Mouse (Mus musculus) bone marrow, adult 2 months (tissue): ENCODE measurements around the gene Thtpa. TPM values are rescaled to one million over a fixed set of nuclear protein-coding genes. Genes with fewer than 3 reads are reported as not detected.

Source experiments
- H3K27ac ChIP-seq: fragments of 200-500 bp; 2 replicates; pipeline ENCODE4 v1.5.1; 2012; ENCODE audit warnings: low read depth, mild to moderate bottlenecking, control low read depth, inconsistent platforms, low read length; ENCODE audit not compliant: control insufficient read depth, poor library complexity, insufficient read depth
- H3K4me1 ChIP-seq: fragments of 200-500 bp; 2 replicates; pipeline ENCODE4 v1.6.1; 2011; ENCODE audit warnings: low read length; ENCODE audit not compliant: control insufficient read depth, insufficient read depth
- H3K4me3 ChIP-seq: fragments of 200-500 bp; replicated peaks from 2 replicates; pipeline ENCODE3; 2011; ENCODE audit warnings: mild to moderate bottlenecking, low read depth, low read length, control low read depth; ENCODE audit not compliant: control insufficient read depth
- CTCF ChIP-seq: fragments of 200-500 bp; IDR thresholded peaks from 2 replicates; pipeline ENCODE4 v1.5.1; 2011; ENCODE audit warnings: low read length, control low read depth; ENCODE audit not compliant: control insufficient read depth, insufficient read depth
- POLR2A ChIP-seq: fragments of 200-500 bp; IDR thresholded peaks from 2 replicates; pipeline ENCODE4 v1.6.1; 2011; ENCODE audit warnings: low read depth, mild to moderate bottlenecking, control low read depth, low read length, borderline replicate concordance; ENCODE audit not compliant: control insufficient read depth
- WGBS: fragments of 180-500 bp; shearing (Covaris S2); methylation state at CpG from one replicate; pipeline ENCODE4 v1.1.7; 2018; 5-methylcytosine and 5-hydroxymethylcytosine counted together
- polyA plus RNA-seq: library from polyadenylated mRNA; stranded (reverse); fragments of >200 nt; gene quantifications from 2 replicates; pipeline ENCODE4 v1.2.4, GENCODE M21; 2011; ENCODE audit warnings: low replicate concordance; ENCODE audit not compliant: missing spikeins, insufficient read depth, insufficient read length

Thtpa gene
- polyA plus RNA-seq, 1 experiment, result 6.5 TPM

DNA sequence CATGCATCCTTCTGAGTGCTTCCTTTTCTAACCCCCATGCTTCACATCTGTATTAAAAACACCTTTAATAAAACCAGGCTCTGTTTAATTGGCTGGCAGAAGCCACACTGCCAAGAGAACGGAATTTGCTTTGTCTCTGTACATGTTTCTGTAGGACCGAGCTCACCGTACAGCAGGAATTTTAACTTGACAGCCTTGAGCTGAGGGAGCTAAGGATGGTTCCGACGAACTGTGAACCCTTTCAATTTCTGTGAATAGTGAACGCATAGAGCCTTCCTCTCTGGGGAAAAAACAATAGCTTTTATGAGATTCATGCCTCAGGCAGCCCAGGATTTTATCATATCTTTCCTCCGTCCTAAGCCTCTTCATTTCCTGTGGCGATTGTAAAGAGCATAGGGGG, 27.8 kb downstream of the Thtpa start:
- no peaks in the 10 kb centered on the region for H3K4me1 ChIP-seq
- TF ChIP-seq CTCF, result no peak
- TF ChIP-seq POLR2A, result no peak
- no peak overlapping the region for H3K4me3 ChIP-seq
- 31% methylated on average over 8 of the region's 8 CpGs for WGBS
- H3K27ac ChIP-seq, result no peak overlapping the region

DNA sequence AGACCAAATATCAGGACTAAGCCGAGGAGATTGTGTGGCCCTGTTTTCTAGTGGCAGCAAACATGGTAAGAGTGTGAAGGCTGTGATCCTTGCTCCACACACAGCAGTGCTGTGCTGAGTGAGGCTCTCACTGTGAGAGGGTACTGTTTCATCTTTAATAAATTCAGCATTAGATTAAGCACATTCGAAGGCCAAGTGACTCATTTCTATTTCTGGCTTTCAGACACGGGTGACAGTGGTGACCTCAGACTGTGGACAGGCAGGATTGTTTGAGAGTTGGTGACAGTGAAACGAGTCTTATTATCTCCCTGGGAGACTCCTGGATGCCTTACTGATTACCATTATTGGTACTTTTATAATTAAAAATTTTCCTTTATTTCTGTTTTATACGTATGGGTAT, 31.1 kb downstream of the Thtpa start:
- 69% methylated on average over 5 of the region's 5 CpGs for WGBS
- TF ChIP-seq CTCF, result no peak
- TF ChIP-seq POLR2A, result no peak
- Histone ChIP-seq H3K27ac (no peak overlapping the region), H3K4me3 (no peak overlapping the region), H3K4me1 (no peaks in the 10 kb centered on the region)

DNA sequence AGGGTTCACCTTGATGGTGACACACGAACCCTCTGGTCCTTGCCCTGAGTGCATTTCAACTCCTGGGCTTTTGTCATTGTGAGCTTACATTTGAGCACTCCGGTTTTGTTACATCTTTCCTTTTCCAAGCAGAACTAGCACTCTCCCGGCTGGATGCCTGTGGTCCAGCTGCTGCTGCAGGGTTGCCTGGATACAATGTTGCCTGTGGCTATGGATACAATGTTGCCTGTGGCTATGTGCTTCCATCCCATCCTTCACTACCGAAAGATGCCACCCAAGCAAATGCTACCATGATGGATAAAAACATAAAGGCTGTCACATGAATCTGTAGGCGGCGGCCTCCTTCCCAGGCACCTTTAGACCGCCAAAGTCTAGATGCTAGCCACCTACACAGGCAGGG, 31.9 kb downstream of the Thtpa start:
- TF ChIP-seq POLR2A (no peak), CTCF (no peak)
- no peaks in the 10 kb centered on the region for H3K4me1 ChIP-seq
- WGBS, result 80% methylated on average over 7 of the region's 7 CpGs

DNA sequence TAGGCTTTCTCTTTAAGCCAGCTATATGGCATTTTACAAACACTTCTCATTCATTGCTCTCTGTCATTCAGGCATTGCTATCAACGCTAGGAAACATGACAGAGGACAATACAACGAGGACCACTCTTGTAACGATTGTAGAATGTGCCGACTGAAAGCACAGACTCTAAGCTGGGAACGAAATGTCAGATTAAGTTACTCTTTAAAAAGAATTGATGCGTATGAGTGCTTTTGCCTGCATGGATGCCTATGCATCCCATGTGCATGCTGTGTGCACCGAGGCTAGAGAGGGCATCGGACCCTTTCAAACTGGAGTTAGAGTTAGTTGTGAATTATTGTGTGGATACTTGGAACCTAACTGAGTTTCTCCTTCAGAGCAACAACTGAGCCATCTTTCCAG, 41.1 kb downstream of the Thtpa start:
- no peak for TF ChIP-seq CTCF
- no peak for TF ChIP-seq POLR2A
- H3K4me1 ChIP-seq, result no peaks in the 10 kb centered on the region
- H3K4me3 ChIP-seq, result no peak overlapping the region
- WGBS, result 85% methylated on average over 8 of the region's 8 CpGs
- H3K27ac ChIP-seq, result no peak overlapping the region

More for the DNA sequence above, 31.9 kb downstream of the Thtpa start:
- Histone ChIP-seq H3K4me3 (no peak overlapping the region), H3K27ac (no peak overlapping the region)

DNA sequence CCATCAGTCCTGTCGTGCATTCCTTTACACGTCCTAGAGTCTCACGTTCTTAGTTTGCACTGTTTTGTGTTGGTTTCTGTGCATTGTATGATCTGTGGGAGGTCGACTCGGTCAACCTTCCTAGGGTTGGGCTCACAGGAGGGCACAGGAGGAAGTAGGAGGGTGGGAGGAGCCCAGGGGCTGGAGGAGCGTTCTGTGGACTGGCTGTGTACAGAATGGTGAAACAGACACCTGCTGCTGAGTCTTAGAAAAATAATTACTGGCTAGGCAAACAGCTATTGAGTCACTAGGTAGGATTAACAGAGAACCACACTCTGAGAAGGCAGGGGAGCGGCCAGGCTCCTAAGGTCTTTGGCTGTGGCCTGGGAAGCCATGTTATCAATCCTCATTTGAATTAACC, 44.7 kb downstream of the Thtpa start:
- Histone ChIP-seq H3K4me1 (no peaks in the 10 kb centered on the region), H3K4me3 (no peak overlapping the region), H3K27ac (no peak overlapping the region)
- WGBS, result 32% methylated on average over 7 of the region's 7 CpGs
- no peak for TF ChIP-seq CTCF
- TF ChIP-seq POLR2A, result no peak

DNA sequence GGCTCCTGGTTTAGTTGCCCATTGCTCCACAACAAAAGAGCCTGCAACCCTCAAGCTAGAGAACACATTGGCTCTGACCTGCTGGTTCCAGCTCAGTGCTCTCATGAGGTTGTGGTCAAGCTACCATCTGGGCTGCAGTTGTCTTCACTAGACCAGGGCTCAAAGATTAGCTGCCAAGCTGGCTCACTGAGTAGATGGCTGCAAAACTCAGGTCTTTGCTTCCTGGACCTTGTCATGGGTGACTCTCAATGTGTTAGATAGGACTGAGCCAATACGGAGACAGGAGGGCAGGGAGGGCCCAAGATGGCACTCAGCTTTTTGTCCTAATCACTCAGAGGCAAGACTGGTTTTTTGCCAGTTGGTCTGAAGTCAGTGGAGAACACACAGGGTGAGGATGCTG, 51.7 kb downstream of the Thtpa start:
- Histone ChIP-seq H3K4me3 (no peak overlapping the region), H3K4me1 (no peaks in the 10 kb centered on the region; the same call in 1 of the 2 replicates), H3K27ac (no peak overlapping the region)
- TF ChIP-seq CTCF, result no peak
- TF ChIP-seq POLR2A, result no peak
- WGBS, result 72% methylated on average over 1 of the region's 1 CpGs

GRCm38 (mm10) chr14:55146829-55147401, 52.3 kb downstream of the Thtpa start:
- no peak overlapping the region for H3K27ac ChIP-seq
- TF ChIP-seq CTCF (no peak), POLR2A (no peak)
- no peaks in the 10 kb centered on the region; the same call in 1 of the 2 replicates for H3K4me1 ChIP-seq
- peak overlapping the region; percentile 25 for H3K4me3 ChIP-seq
- 19% methylated on average over 12 of the region's 12 CpGs for WGBS

DNA sequence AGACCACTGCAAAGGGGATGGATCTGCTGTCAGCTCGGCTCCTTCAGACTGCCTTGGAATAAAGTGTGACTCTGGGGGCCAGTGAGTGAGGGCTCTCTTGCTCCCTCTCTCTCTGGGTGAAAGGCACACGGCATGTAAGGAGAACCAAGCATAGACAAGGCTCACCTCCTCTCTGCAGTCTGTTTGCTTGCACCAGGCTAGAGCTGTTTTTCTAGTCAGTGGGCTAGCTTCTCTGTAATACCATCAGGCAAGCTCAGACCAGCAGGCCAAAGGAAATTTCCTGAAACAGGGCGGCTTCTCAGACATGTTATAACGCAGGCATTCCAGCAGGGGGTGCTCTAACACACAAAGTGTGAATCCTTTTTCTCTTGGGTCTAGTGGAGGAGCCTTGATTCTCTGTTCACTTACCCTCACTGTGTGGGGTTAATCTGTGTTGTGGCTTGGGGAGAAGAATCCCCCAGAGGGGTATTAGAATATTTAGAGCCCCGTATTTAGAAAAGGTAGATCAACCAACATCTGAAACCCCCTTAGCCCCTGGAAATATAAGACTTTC, 53.9 kb downstream of the Thtpa start:
- H3K4me3 ChIP-seq, result no peak overlapping the region
- no peak for TF ChIP-seq POLR2A
- TF ChIP-seq CTCF, result peak; percentile 46
- WGBS, result 34% methylated on average over 5 of the region's 5 CpGs
- no peak overlapping the region for H3K27ac ChIP-seq
- H3K4me1 ChIP-seq, result no peaks in the 10 kb centered on the region; the same call in 1 of the 2 replicates

Other genes starting within 250 kb of the Thtpa start
- 2.8 and 5.2 TPM in 2 replicates for gene Homez, start 223.8 kb upstream of the Thtpa start, polyA plus RNA-seq
- gene Ppp1r3e, start 217.2 kb upstream of the Thtpa start, polyA plus RNA-seq, result 2.0 and 4.9 TPM in 2 replicates
- 6.7 and 18.1 TPM in 2 replicates for gene Bcl2l2, start 211.4 kb upstream of the Thtpa start, polyA plus RNA-seq
- not detected in 2 replicates for gene Gm20521, start 211.3 kb upstream of the Thtpa start, polyA plus RNA-seq
- 124 and 140 TPM in 2 replicates for gene Pabpn1, start 202.3 kb upstream of the Thtpa start, polyA plus RNA-seq
- gene Slc22a17, start 181.7 kb upstream of the Thtpa start, polyA plus RNA-seq, result 4.2 and 4.5 TPM in 2 replicates
- 0.68 and 1.7 TPM in 2 replicates for gene Efs, start 168.7 kb upstream of the Thtpa start, polyA plus RNA-seq
- not detected in 2 replicates for gene Il25, start 162.1 kb upstream of the Thtpa start, polyA plus RNA-seq
- gene Cmtm5, start 158.5 kb upstream of the Thtpa start, polyA plus RNA-seq, result not detected in 2 replicates
- 3.3 TPM in 1 of 2 replicates, not detected in the other for gene Myh6, start 127.9 kb upstream of the Thtpa start, polyA plus RNA-seq
- not detected in 2 replicates for gene Gm17428, start 117.9 kb upstream of the Thtpa start, polyA plus RNA-seq
- gene Myh7, start 100.2 kb upstream of the Thtpa start, polyA plus RNA-seq, result 0.59 TPM in 1 of 2 replicates, not detected in the other
- gene Ngdn, start 79.3 kb upstream of the Thtpa start, polyA plus RNA-seq, result 30.5 and 49.9 TPM in 2 replicates
- gene Zfhx2, start 2.5 kb upstream of the Thtpa start, polyA plus RNA-seq, result 4.0 and 5.3 TPM in 2 replicates
- gene Ap1g2, start 11.8 kb downstream of the Thtpa start, polyA plus RNA-seq, result 64.8 and 112 TPM in 2 replicates
- not detected in 2 replicates for gene Jph4, start 22.2 kb downstream of the Thtpa start, polyA plus RNA-seq
- not detected in 2 replicates for gene Dhrs2, start 127.2 kb downstream of the Thtpa start, polyA plus RNA-seq